Mouse (Mus musculus) C2C12 (cell line): Measurements from ENCODE around the gene Brpf3.
"Not testable (repeated sequence)": the region's sequence is repeated elsewhere in the genome, so short reads cannot be mapped to it uniquely, and the experiment has no call there.

ENCODE experiments used
- CTCF ChIP-seq: IDR thresholded peaks from one replicate; pipeline ENCODE4 v1.5.1; 2011; ENCODE audit not compliant: control insufficient read depth, insufficient read depth, insufficient read length
- MAX ChIP-seq: IDR thresholded peaks from one replicate; pipeline ENCODE4 v1.6.1; 2011; ENCODE audit warnings: mild to moderate bottlenecking, control low read depth
- MYOD1 ChIP-seq: IDR thresholded peaks from one replicate; pipeline ENCODE4 v1.6.1; 2011; ENCODE audit warnings: low read depth; ENCODE audit not compliant: control insufficient read depth, insufficient read length

DNA sequence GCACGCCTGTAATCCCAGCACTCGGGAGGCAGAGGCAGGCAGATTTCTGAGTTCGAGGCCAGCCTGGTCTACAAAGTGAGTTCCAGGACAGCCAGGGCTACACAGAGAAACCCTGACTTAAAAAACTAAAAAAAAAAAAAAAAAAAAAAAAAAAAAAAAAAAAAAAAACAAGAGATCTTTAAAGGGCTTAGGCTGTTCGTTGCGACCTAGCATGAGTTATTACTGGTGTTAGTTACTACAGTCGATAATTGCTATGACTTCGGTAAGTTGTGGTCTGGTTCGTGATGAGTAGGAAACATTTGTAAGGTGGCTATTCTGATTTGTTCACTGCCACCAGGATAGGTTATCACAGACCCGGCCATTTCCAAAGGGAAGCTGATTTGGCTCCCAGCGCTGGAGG lies 15.4 kb downstream of the Brpf3 start:
- not testable (repeated sequence) for TF ChIP-seq CTCF, MAX, MYOD1
